Mouse (Mus musculus) 3T3-L1 (cell line): ENCODE data around the gene Folh1.
A peak's percentile ranks its signal among the peaks of the same experiment; 100 is the strongest.
"Not testable (repeated sequence)": the region's sequence is repeated elsewhere in the genome, so short reads cannot be mapped to it uniquely, and the experiment has no call there.

Experiments used
- DNase-seq: peaks from one replicate; pipeline ENCODE4 v3.0.0-alpha.2; 2015; ENCODE audit warnings: low read depth, low spot score

The Folh1 gene

DNA sequence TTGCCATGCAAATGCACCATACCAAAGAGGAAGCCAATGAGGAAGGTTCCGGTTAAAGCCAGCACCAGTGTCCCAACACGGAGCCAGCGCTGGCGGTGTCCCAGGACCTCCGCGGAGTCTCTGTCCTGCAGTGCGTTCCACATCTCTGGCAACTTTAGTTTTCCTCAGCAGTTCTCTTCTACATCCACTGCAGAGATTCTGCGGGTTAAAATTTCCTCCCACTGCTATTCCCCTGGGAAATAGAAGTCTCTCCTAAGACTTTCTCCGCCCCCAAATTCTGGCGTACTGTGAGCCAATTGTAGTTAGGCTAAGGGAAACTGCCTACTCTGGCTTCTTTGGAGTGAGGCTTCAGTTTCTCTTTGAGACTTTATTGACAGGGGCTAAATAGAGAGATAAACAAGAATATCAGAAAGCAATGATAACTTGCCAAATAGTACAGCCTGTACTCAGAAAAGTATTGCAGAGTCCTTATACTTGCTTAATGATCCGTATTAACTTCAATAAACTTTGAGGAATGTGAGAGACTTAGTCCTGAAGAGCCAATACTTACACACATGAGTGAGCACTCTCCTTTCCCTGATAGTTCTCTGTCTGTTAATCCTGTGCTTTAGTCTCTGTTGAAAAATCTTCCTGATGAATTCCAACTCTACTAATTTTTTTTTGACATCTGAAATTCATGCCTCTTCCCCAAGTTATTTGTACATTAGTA lies at the start of gene Folh1:
Folh1 (minus strand) TSS at position 327 of the 709 bp plus-strand sequence.
- DNase-seq: peak; percentile 14

GRCm38 (mm10) chr7:86816466-86816865 lies 40.7 kb upstream of the Folh1 start:
- DNase-seq: no peak

DNA sequence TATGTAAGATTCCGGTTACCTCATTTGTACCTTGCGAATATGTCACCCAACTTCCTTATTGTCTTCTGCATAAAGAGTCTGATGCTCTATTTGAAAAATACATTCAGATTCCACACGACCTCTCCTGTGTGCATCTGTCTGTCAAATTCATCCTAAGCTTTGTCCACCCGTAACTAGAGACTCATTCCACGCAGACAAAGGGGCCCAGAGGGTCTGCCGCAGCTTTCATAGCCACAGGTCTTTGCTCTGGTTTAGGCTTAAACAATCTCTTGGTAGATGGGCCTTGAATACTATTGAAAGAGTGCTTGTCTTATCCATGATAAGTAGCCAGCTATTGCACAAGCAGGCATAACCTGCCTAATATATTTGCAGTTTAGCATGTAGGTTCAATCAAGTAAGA lies 40.0 kb upstream of the Folh1 start:
- DNase-seq: not testable (repeated sequence)

- not testable (repeated sequence) for DNase-seq
These were observed 39.5 kb upstream of the Folh1 start for GRCm38 (mm10) chr7:86815241-86815640.

- no peak for DNase-seq
These were observed 19.0 kb upstream of the Folh1 start, which contains the start of gene Vmn2r77 for GRCm38 (mm10) chr7:86794727-86795126. TSS of gene Vmn2r77 (plus strand) at chr7:86795027.

GRCm38 (mm10) chr7:86771621-86772020 lies 4.1 kb downstream of the Folh1 start:
- no peak for DNase-seq

GRCm38 (mm10) chr7:86764628-86765027 lies 11.1 kb downstream of the Folh1 start:
- no peak for DNase-seq

- DNase-seq: no peak
These were observed 15.0 kb downstream of the Folh1 start for GRCm38 (mm10) chr7:86760751-86761150.

DNA sequence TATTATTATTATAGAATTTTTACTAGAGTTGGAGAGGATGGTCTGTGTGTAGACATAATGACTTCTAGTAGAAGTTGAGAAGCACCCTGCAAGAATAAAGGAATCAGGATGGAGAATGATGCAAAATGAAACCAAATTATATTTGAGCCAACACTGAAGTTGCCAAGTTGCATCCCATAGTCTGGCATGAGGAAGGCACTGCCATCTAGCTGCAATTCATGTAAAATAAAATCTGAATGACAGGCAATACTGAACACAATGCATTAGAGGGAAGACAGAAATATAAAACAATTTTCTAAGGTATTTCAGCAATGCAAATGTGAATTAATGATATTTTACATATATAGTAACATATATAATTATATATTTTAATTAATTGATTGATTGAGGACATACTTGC lies 50.7 kb downstream of the Folh1 start:
- DNase-seq: peak; percentile 20

DNA sequence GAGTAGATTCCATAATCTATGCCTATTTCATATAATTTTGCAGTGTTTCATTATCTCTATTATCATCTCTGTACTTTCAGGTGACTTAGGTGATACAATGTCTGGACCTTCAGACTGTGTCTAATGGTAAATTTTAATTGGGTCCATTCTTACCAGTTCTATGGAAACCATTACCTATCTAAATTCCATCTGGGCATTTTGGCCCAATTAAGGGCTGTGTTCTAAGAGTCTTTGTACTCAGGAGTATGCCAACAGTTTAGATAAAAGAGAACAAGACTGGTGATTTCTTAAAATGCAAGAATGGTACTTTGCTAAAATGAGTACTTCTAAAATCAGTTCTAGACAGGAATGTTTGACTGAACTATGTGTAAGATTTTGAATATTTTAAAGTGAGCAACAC lies 87.7 kb downstream of the Folh1 start, which contains the start of gene Olfr292:
Olfr292 (plus strand) TSS at position 301 of the 400 bp plus-strand sequence.
- DNase-seq: no peak
